Comparison of ENCODE assay signal across 28 mouse cellular contexts in the genomic region with DNA sequence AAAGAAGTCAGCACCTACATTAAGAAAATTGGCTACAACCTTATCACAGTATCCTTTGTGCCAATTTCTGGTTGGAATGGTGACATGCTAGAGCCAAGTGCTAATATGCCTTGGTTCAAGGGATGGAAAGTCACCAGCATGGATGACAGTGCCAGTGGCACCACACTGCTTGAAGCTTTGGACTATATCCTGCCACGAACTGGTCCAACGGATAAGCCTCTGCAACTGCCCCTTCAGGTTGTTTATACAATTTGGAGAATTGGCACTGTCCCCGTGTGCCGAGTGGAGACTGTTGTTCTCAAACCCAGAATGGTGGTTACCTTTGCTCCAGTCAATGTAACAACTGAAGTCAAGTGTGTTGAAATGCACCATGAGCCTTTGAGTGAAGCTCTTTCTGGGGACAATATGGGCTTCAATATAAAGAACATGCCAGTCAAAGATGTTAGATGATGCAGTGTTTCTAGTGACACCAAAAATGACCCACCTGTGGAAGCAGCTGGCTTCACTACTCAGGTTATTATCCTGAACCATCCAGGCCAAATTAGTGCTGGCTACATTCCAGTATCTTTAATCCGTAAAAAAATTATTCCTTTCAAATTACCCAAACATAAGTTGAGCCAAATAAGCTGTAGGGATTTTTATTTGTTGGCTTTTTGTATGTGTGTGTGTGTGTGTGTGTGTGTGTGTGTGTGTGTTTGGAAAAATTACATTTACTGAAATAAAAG.
DNase-seq lines count a peak whose midpoint lies in the region; ATAC-seq and TF ChIP-seq lines count a peak whose summit lies in the region.
"Had no signal": no experiment of that assay in that cellular context is flagged by ENCODE, and none has a peak within 500 bp of the region (broad histone marks: within the 10 kb centered on the region; RNA-seq: fewer than 3 reads in every experiment).

No protein-coding gene starts in this region.

- no peak for TF ChIP-seq CTCF in liver, adult 2 months (IDR thresholded peaks at IDR 0.05; ENCODE audit: low read depth, low read length)

- 83% methylated on average over 5 of the region's 5 CpGs for WGBS in hindbrain, embryonic 16.5 days
- WGBS in hindbrain, embryonic 12.5 days: 89% methylated on average over 5 of the region's 5 CpGs
- 68% methylated on average over 5 of the region's 5 CpGs for WGBS in liver, adult 2 months
- WGBS in liver, embryonic 11.5 days: 80% methylated on average over 5 of the region's 5 CpGs

- H3K27ac ChIP-seq in hindbrain, embryonic 16.5 days (ENCODE audit: low read depth, low read length): no peak overlapping the region
- no peak overlapping the region for H3K27ac ChIP-seq in hindbrain, embryonic 12.5 days
- H3K27ac ChIP-seq in liver, adult 2 months (replicated peaks; ENCODE audit: insufficient read depth, low read depth, low read length): no peak overlapping the region
- no peak overlapping the region for H3K27ac ChIP-seq in liver, embryonic 11.5 days (ENCODE audit: low read depth, low read length)
- H3K27ac ChIP-seq: embryonic facial prominence, embryonic 12.5 days; embryonic facial prominence, embryonic 15.5 days; forebrain, embryonic 13.5 days; gastrocnemius, adult 2 months; heart, adult 2 months; heart, embryonic 15.5 days; hindbrain, embryonic 10.5 days; hindbrain, embryonic 15.5 days had no signal

- ATAC-seq in hindbrain, embryonic 16.5 days: 0 out of 2 replicates have a peak, but pooled peaks have one; percentile 34
- no peak for ATAC-seq in hindbrain, embryonic 12.5 days (ENCODE audit: low FRiP score)
- ATAC-seq in liver, embryonic 11.5 days (replicated peaks; ENCODE audit: low FRiP score): no peak
- no peak for ATAC-seq in granulocyte monocyte progenitor cell, adult 5-6 weeks (replicated peaks; ENCODE audit: poor library complexity, severe bottlenecking)
- ATAC-seq: activated CD4-positive, CD25-positive, alpha-beta regulatory T cell, adult 4 months; forebrain, embryonic 13.5 days; forebrain, embryonic 16.5 days; inflammation-experienced regulatory T-cells, adult 6 months; intestine, embryonic 16.5 days had no signal

- H3K4me1 ChIP-seq in hindbrain, embryonic 16.5 days (ENCODE audit: control insufficient read depth, insufficient read depth, low read depth, low read length): no peaks in the 10 kb centered on the region
- no peaks in the 10 kb centered on the region for H3K4me1 ChIP-seq in hindbrain, embryonic 12.5 days
- no peaks in the 10 kb centered on the region for H3K4me1 ChIP-seq in liver, adult 2 months (ENCODE audit: control insufficient read depth, insufficient read depth, low read length)
- H3K4me1 ChIP-seq in liver, embryonic 11.5 days (replicated peaks; ENCODE audit: control insufficient read depth, insufficient read depth, low read length): no peaks in the 10 kb centered on the region
- H3K4me1 ChIP-seq: embryonic facial prominence, embryonic 12.5 days; embryonic facial prominence, embryonic 15.5 days; forebrain, embryonic 13.5 days; heart, embryonic 15.5 days; hindbrain, embryonic 10.5 days; hindbrain, embryonic 15.5 days had no signal

- H3K9me3 ChIP-seq in hindbrain, embryonic 16.5 days (ENCODE audit: control insufficient read depth, low read length): no peaks in the 10 kb centered on the region
- H3K9me3 ChIP-seq in hindbrain, embryonic 12.5 days (replicated peaks): no peaks in the 10 kb centered on the region
- H3K9me3 ChIP-seq in liver, embryonic 11.5 days (ENCODE audit: control insufficient read depth, low read length): no peaks in the 10 kb centered on the region
- H3K9me3 ChIP-seq: embryonic facial prominence, embryonic 12.5 days; embryonic facial prominence, embryonic 15.5 days; forebrain, embryonic 13.5 days; heart, embryonic 15.5 days; hindbrain, embryonic 10.5 days; hindbrain, embryonic 15.5 days had no signal

- H3K79me2 ChIP-seq in liver, adult 2 months (ENCODE audit: control insufficient read depth, insufficient read depth, low read length): no peaks in the 10 kb centered on the region

- TF ChIP-seq POLR2A in liver, adult 2 months (IDR thresholded peaks at IDR 0.05; ENCODE audit: extremely low read depth, insufficient read depth, low read length): no peak

- no peak overlapping the region for H3K4me3 ChIP-seq in hindbrain, embryonic 16.5 days (ENCODE audit: low read length)
- H3K4me3 ChIP-seq in hindbrain, embryonic 12.5 days: no peak overlapping the region
- no peak overlapping the region for H3K4me3 ChIP-seq in liver, adult 2 months (ENCODE audit: insufficient read depth, low read depth, low read length)
- H3K4me3 ChIP-seq in liver, embryonic 11.5 days (ENCODE audit: low read depth, low read length): no peak overlapping the region
- H3K4me3 ChIP-seq: embryonic facial prominence, embryonic 12.5 days; embryonic facial prominence, embryonic 15.5 days; forebrain, embryonic 13.5 days; gastrocnemius, adult 2 months; heart, adult 2 months; heart, embryonic 15.5 days; hindbrain, embryonic 10.5 days; hindbrain, embryonic 15.5 days had no signal

- no peak overlapping the region for H3K4me2 ChIP-seq in hindbrain, embryonic 16.5 days (ENCODE audit: low read length)
- no peak overlapping the region for H3K4me2 ChIP-seq in hindbrain, embryonic 12.5 days (replicated peaks)
- H3K4me2 ChIP-seq in liver, embryonic 11.5 days: no peak overlapping the region
- H3K4me2 ChIP-seq: embryonic facial prominence, embryonic 12.5 days; embryonic facial prominence, embryonic 15.5 days; forebrain, embryonic 13.5 days; heart, embryonic 11.5 days; heart, embryonic 15.5 days; hindbrain, embryonic 15.5 days had no signal

- H3K9ac ChIP-seq in hindbrain, embryonic 16.5 days (ENCODE audit: low read depth, low read length): no peak overlapping the region
- no peak overlapping the region for H3K9ac ChIP-seq in hindbrain, embryonic 12.5 days
- no peak overlapping the region for H3K9ac ChIP-seq in liver, adult 2 months (ENCODE audit: low read depth, low read length)
- no peak overlapping the region for H3K9ac ChIP-seq in liver, embryonic 11.5 days (ENCODE audit: low read depth, low read length)
- H3K9ac ChIP-seq: embryonic facial prominence, embryonic 12.5 days; embryonic facial prominence, embryonic 15.5 days; forebrain, embryonic 13.5 days; heart, embryonic 15.5 days; hindbrain, embryonic 15.5 days had no signal

- H3K36me3 ChIP-seq in hindbrain, embryonic 16.5 days (ENCODE audit: control insufficient read depth, insufficient read depth, low read length): no peaks in the 10 kb centered on the region
- H3K36me3 ChIP-seq in hindbrain, embryonic 12.5 days: no peaks in the 10 kb centered on the region
- H3K36me3 ChIP-seq in liver, adult 2 months (ENCODE audit: control insufficient read depth, insufficient read depth, low read length): no peaks in the 10 kb centered on the region
- H3K36me3 ChIP-seq in liver, embryonic 11.5 days (ENCODE audit: control insufficient read depth, insufficient read depth, low read length): no peaks in the 10 kb centered on the region
- H3K36me3 ChIP-seq: embryonic facial prominence, embryonic 12.5 days; embryonic facial prominence, embryonic 15.5 days; heart, embryonic 15.5 days; hindbrain, embryonic 10.5 days; hindbrain, embryonic 15.5 days had no signal

- H3K27me3 ChIP-seq in hindbrain, embryonic 16.5 days (replicated peaks; ENCODE audit: control insufficient read depth, insufficient read depth, low read length): no peaks in the 10 kb centered on the region
- no peaks in the 10 kb centered on the region for H3K27me3 ChIP-seq in hindbrain, embryonic 12.5 days
- no peaks in the 10 kb centered on the region for H3K27me3 ChIP-seq in liver, adult 2 months (ENCODE audit: control insufficient read depth, insufficient read depth, low read length)
- H3K27me3 ChIP-seq in liver, embryonic 11.5 days (replicated peaks; ENCODE audit: control insufficient read depth, insufficient read depth, low read length): no peaks in the 10 kb centered on the region
- H3K27me3 ChIP-seq: embryonic facial prominence, embryonic 12.5 days; embryonic facial prominence, embryonic 15.5 days; forebrain, embryonic 13.5 days; heart, embryonic 15.5 days; hindbrain, embryonic 15.5 days had no signal

- DNase-seq in cerebellum, postnatal 10 days: peak; percentile 73 to 83
- no peak for DNase-seq in cerebellum, adult 11-12 months
- DNase-seq in liver, adult 2 months (ENCODE audit: extremely low read depth, low read depth, low spot score): peak; percentile 3
- DNase-seq in liver, embryonic 11.5 days (ENCODE audit: low spot score): no peak
- DNase-seq in gonadal fat pad, adult 2 months (ENCODE audit: low read depth): peak; percentile 85
- DNase-seq: adrenal gland, adult 8-10 months; adrenal gland, postnatal 25 days; cerebellum, adult 9-11 months; gastrocnemius, adult 2 months; gastrocnemius, postnatal 14 days; heart, adult 2 months; heart, postnatal 10 days; heart, postnatal 36 days; kidney, adult 18-20 months had no signal

Comparison
In these comparisons a context has a peak if more than half of its experiments do, and no peak if none do; other contexts are left out.
1. DNase-seq: peak in cerebellum, postnatal 10 days (2 of 2), liver, adult 2 months (single experiment) and gonadal fat pad, adult 2 months (single experiment); none in cerebellum, adult 11-12 months (single experiment) and liver, embryonic 11.5 days (single experiment).